Mouse (Mus musculus) limb, embryonic 15.5 days (tissue): ENCODE results near the gene Bco1. TPM values are rescaled to one million over a fixed set of nuclear protein-coding genes. Genes with fewer than 3 reads are reported as not detected.

Source experiments
- ATAC-seq: fragments of 200-750 bp; cut with Nextera tagmentation; 2 replicates; pipeline ENCODE4 v1.8.0; 2017; ENCODE audit warnings: low read depth, moderate TSS enrichment; ENCODE audit not compliant: insufficient number of reproducible peaks, low FRiP score, low TSS enrichment
- H3K27ac ChIP-seq: fragments of 300-500 bp; sonication (generic); 2 replicates; pipeline ENCODE4 v1.5.1; 2015; ENCODE audit warnings: moderate library complexity, mild to moderate bottlenecking, inconsistent platforms
- H3K27me3 ChIP-seq: fragments of 300-500 bp; sonication (generic); 2 replicates; pipeline ENCODE4 v1.6.1; 2015; ENCODE audit warnings: inconsistent platforms
- H3K36me3 ChIP-seq: fragments of 300-500 bp; sonication (generic); 2 replicates; pipeline ENCODE4 v1.6.1; 2015; ENCODE audit warnings: inconsistent platforms
- H3K4me1 ChIP-seq: fragments of 300-500 bp; sonication (generic); 2 replicates; pipeline ENCODE4 v1.6.1; 2015; ENCODE audit warnings: inconsistent platforms
- H3K4me2 ChIP-seq: fragments of 300-500 bp; sonication (generic); 2 replicates; pipeline ENCODE4 v1.6.1; 2015; ENCODE audit warnings: mild to moderate bottlenecking, inconsistent platforms
- H3K4me3 ChIP-seq: fragments of 300-500 bp; sonication (generic); 2 replicates; pipeline ENCODE4 v1.5.1; 2015; ENCODE audit warnings: mild to moderate bottlenecking, inconsistent platforms
- H3K9ac ChIP-seq: fragments of 300-500 bp; sonication (generic); 2 replicates; pipeline ENCODE4 v1.6.1; 2015; ENCODE audit warnings: inconsistent platforms
- H3K9me3 ChIP-seq: fragments of 300-500 bp; sonication (generic); 2 replicates; pipeline ENCODE4 v1.6.1; 2016; ENCODE audit warnings: inconsistent platforms
- WGBS: fragments of 180-500 bp; shearing (Covaris S2); methylation state at CpG from one replicate; pipeline ENCODE4 v1.1.7; 2015; 5-methylcytosine and 5-hydroxymethylcytosine counted together
- polyA plus RNA-seq: library from polyadenylated mRNA; unstranded; fragments of >200 nt; fragmentation: Nextera tagmentation; extraction: Ambion mirVana; gene quantifications from 2 replicates; pipeline ENCODE4 v1.2.1, GENCODE M21; 2015

Gene Bco1
- polyA plus RNA-seq, 1 experiment from 2014 or later = 0.47 TPM

- Histone ChIP-seq H3K27me3 (no peaks in the 10 kb centered on the region), H3K4me2 (no peak overlapping the region), H3K9me3 (no peaks in the 10 kb centered on the region), H3K36me3 (no peaks in the 10 kb centered on the region), H3K4me1 (no peaks in the 10 kb centered on the region), H3K9ac (no peak overlapping the region), H3K27ac (no peak overlapping the region), H3K4me3 (no peak overlapping the region)
- 77% methylated on average over 13 of the region's 13 CpGs for WGBS
- ATAC-seq = no peak
Measured at GRCm38 (mm10) chr8:117068294-117068693, 27.4 kb upstream of the Bco1 start.

GRCm38 (mm10) chr8:117069708-117070107 lies 25.9 kb upstream of the Bco1 start:
- H3K4me3 ChIP-seq = no peak overlapping the region
- no peaks in the 10 kb centered on the region for H3K27me3 ChIP-seq
- no peak overlapping the region for H3K27ac ChIP-seq
- H3K4me2 ChIP-seq = no peak overlapping the region
- no peaks in the 10 kb centered on the region for H3K4me1 ChIP-seq
- no peak overlapping the region for H3K9ac ChIP-seq
- WGBS = 90% methylated on average over 1 of the region's 1 CpGs
- no peaks in the 10 kb centered on the region for H3K9me3 ChIP-seq
- H3K36me3 ChIP-seq = no peaks in the 10 kb centered on the region
- ATAC-seq = no peak

- no peak overlapping the region for H3K4me2 ChIP-seq
- H3K36me3 ChIP-seq = no peaks in the 10 kb centered on the region
- no peak overlapping the region for H3K4me3 ChIP-seq
- H3K4me1 ChIP-seq = no peaks in the 10 kb centered on the region
- ATAC-seq = no peak
- no peak overlapping the region for H3K9ac ChIP-seq
- H3K27me3 ChIP-seq = no peaks in the 10 kb centered on the region
- WGBS = 63% methylated on average over 10 of the region's 10 CpGs
- no peak overlapping the region for H3K27ac ChIP-seq
- H3K9me3 ChIP-seq = no peaks in the 10 kb centered on the region
Measured at GRCm38 (mm10) chr8:117074350-117075182, 21.1 kb upstream of the Bco1 start.

GRCm38 (mm10) chr8:117078367-117078926 lies 17.2 kb upstream of the Bco1 start:
- Histone ChIP-seq H3K27me3 (no peaks in the 10 kb centered on the region), H3K27ac (no peak overlapping the region), H3K4me3 (no peak overlapping the region), H3K9me3 (no peaks in the 10 kb centered on the region), H3K36me3 (no peaks in the 10 kb centered on the region), H3K4me2 (no peak overlapping the region), H3K4me1 (no peaks in the 10 kb centered on the region), H3K9ac (no peak overlapping the region)
- no peak for ATAC-seq
- WGBS = 84% methylated on average over 7 of the region's 7 CpGs

GRCm38 (mm10) chr8:117079652-117080051 lies 16.0 kb upstream of the Bco1 start:
- Histone ChIP-seq H3K4me3 (no peak overlapping the region), H3K9ac (no peak overlapping the region), H3K27me3 (no peaks in the 10 kb centered on the region), H3K4me1 (no peaks in the 10 kb centered on the region), H3K9me3 (no peaks in the 10 kb centered on the region), H3K4me2 (no peak overlapping the region), H3K36me3 (no peaks in the 10 kb centered on the region), H3K27ac (no peak overlapping the region)
- ATAC-seq = no peak
- 77% methylated on average over 14 of the region's 14 CpGs for WGBS

GRCm38 (mm10) chr8:117082399-117082872 lies 13.2 kb upstream of the Bco1 start, which contains the start of gene Pkd1l2:
Gene Pkd1l2, minus strand, starts transcription at chr8:117082449.
- ATAC-seq = no peak
- Histone ChIP-seq H3K9me3 (no peaks in the 10 kb centered on the region), H3K4me2 (no peak within 1 kb of the TSS), H3K4me3 (no peak within 1 kb of the TSS), H3K4me1 (no peaks in the 10 kb centered on the region), H3K27me3 (no peaks in the 10 kb centered on the region), H3K9ac (no peak within 1 kb of the TSS), H3K27ac (no peak within 1 kb of the TSS), H3K36me3 (no peaks in the 10 kb centered on the region)
- WGBS = 80% methylated on average over 8 of the region's 8 CpGs

GRCm38 (mm10) chr8:117082947-117083559 lies 12.6 kb upstream of the Bco1 start:
- Histone ChIP-seq H3K27me3 (no peaks in the 10 kb centered on the region), H3K9me3 (no peaks in the 10 kb centered on the region), H3K27ac (no peak overlapping the region), H3K4me1 (no peaks in the 10 kb centered on the region), H3K4me2 (no peak overlapping the region), H3K36me3 (no peaks in the 10 kb centered on the region), H3K4me3 (no peak overlapping the region), H3K9ac (no peak overlapping the region)
- 62% methylated on average over 9 of the region's 9 CpGs for WGBS
- ATAC-seq = no peak

- no peaks in the 10 kb centered on the region for H3K9me3 ChIP-seq
- no peak overlapping the region for H3K4me2 ChIP-seq
- H3K27me3 ChIP-seq = no peaks in the 10 kb centered on the region
- no peak overlapping the region for H3K4me3 ChIP-seq
- H3K4me1 ChIP-seq = no peaks in the 10 kb centered on the region
- no peak for ATAC-seq
- H3K9ac ChIP-seq = no peak overlapping the region
- H3K27ac ChIP-seq = no peak overlapping the region
- WGBS = 52% methylated on average over 8 of the region's 8 CpGs
- no peaks in the 10 kb centered on the region for H3K36me3 ChIP-seq
Measured at GRCm38 (mm10) chr8:117085521-117085920, 10.1 kb upstream of the Bco1 start.

GRCm38 (mm10) chr8:117087036-117087435 lies 8.6 kb upstream of the Bco1 start:
- Histone ChIP-seq H3K36me3 (no peaks in the 10 kb centered on the region), H3K27me3 (no peaks in the 10 kb centered on the region), H3K9me3 (no peaks in the 10 kb centered on the region), H3K4me2 (no peak overlapping the region), H3K4me1 (no peaks in the 10 kb centered on the region), H3K4me3 (no peak overlapping the region), H3K27ac (no peak overlapping the region), H3K9ac (no peak overlapping the region)
- no peak for ATAC-seq

GRCm38 (mm10) chr8:117089802-117090201 lies 5.9 kb upstream of the Bco1 start:
- Histone ChIP-seq H3K27ac (no peak overlapping the region), H3K4me1 (no peaks in the 10 kb centered on the region), H3K36me3 (no peaks in the 10 kb centered on the region), H3K4me2 (no peak overlapping the region), H3K4me3 (no peak overlapping the region), H3K9me3 (no peaks in the 10 kb centered on the region), H3K27me3 (no peaks in the 10 kb centered on the region), H3K9ac (no peak overlapping the region)
- WGBS = 87% methylated on average over 4 of the region's 4 CpGs
- ATAC-seq = no peak

- WGBS = 31% methylated on average over 5 of the region's 5 CpGs
- no peak for ATAC-seq
Measured at GRCm38 (mm10) chr8:117094053-117094452, 1.6 kb upstream of the Bco1 start.

GRCm38 (mm10) chr8:117097051-117097563 lies 1.5 kb downstream of the Bco1 start:
- no peaks in the 10 kb centered on the region for H3K9me3 ChIP-seq
- no peak overlapping the region for H3K4me3 ChIP-seq
- WGBS = 59% methylated on average over 10 of the region's 10 CpGs
- peak overlapping the region; percentile 63 for H3K27ac ChIP-seq
- ATAC-seq = no peak
- H3K4me2 ChIP-seq = peak overlapping the region; percentile 24
- no peak overlapping the region for H3K9ac ChIP-seq
- H3K4me1 ChIP-seq = peaks cover 15% of the 10 kb centered on the region
- H3K36me3 ChIP-seq = no peaks in the 10 kb centered on the region
- no peaks in the 10 kb centered on the region for H3K27me3 ChIP-seq

More at GRCm38 (mm10) chr8:117094053-117094452, 1.6 kb upstream of the Bco1 start:
- H3K9ac ChIP-seq = no peak overlapping the region
- H3K36me3 ChIP-seq = no peaks in the 10 kb centered on the region
- H3K4me2 ChIP-seq = no peak overlapping the region
- H3K9me3 ChIP-seq = no peaks in the 10 kb centered on the region
- H3K4me1 ChIP-seq = peaks cover 15% of the 10 kb centered on the region
- no peaks in the 10 kb centered on the region for H3K27me3 ChIP-seq
- no peak overlapping the region for H3K27ac ChIP-seq
- no peak overlapping the region for H3K4me3 ChIP-seq
